Mouse (Mus musculus) large intestine, adult 2 months (tissue): ENCODE measurements around the gene Cdca8. TPM values are rescaled to one million over a fixed set of nuclear protein-coding genes. Genes with fewer than 3 reads are reported as not detected.

Experiments
- DNase-seq: peaks from one replicate; pipeline ENCODE4 v3.0.0-alpha.2; 2012; ENCODE audit warnings: low read depth, low spot score
- WGBS: fragments of 180-500 bp; shearing (Covaris S2); methylation state at CpG from one replicate; pipeline ENCODE4 v1.1.7; 2018; 5-methylcytosine and 5-hydroxymethylcytosine counted together
- polyA plus RNA-seq: library from polyadenylated mRNA; depleted of rRNA; stranded (reverse); fragments of >200 nt; gene quantifications from 2 replicates; pipeline ENCODE4 v1.2.3, GENCODE M21; 2012; rRNA removed

Cdca8 gene
- polyA plus RNA-seq, 1 experiment = 42.9 TPM

DNA sequence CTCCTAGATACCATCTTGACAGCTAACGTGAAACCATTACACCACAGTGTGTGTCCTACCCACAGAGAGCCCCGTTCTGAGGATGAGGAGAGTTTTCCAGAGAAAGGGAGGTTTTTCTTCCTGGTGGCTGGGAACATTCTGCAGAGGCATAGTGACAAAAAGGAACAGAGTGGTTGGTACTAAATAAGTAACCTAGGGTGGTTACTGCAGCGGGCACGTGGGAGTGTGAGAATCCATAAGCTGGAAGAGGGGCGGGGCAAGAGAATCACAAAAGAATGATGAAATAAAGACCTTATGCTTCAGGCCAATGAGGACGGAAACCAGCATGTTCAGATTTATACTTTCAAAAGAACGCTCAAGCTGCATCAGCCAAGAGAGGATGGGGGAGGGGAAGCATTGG lies 50.4 kb downstream of the Cdca8 start:
- WGBS = 66% methylated on average over 7 of the region's 7 CpGs
- DNase-seq = no peak

DNA sequence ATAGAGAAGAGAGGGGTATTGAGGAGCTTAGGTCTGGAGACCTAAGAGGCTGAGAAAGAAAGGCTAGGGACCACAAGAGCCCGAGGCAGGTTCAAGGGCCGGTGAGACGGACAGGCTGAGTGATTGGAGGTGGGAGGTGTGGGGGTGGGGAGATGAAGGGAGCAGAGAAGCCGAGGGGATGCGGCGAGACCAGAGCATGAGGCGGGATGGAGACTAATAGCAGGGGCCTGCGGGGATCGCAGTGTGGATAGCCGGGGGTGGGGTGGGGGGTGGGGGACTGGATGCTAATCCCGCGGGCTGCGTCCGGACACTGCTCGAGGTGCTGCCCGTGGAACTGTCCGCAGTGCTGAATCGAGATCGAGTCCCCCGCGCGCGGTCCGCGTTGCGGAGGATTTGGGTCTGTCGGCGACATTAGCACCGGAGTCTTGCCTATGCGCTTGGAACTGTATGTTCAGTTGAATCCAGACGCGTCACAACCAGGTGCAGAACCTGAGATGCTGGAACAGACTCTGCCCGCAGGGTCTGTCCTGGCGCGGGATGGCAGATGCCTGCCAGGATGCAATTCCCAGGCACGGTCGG lies 56.9 kb downstream of the Cdca8 start:
- 4% methylated on average over 37 of the region's 37 CpGs for WGBS
- DNase-seq = no peak

DNA sequence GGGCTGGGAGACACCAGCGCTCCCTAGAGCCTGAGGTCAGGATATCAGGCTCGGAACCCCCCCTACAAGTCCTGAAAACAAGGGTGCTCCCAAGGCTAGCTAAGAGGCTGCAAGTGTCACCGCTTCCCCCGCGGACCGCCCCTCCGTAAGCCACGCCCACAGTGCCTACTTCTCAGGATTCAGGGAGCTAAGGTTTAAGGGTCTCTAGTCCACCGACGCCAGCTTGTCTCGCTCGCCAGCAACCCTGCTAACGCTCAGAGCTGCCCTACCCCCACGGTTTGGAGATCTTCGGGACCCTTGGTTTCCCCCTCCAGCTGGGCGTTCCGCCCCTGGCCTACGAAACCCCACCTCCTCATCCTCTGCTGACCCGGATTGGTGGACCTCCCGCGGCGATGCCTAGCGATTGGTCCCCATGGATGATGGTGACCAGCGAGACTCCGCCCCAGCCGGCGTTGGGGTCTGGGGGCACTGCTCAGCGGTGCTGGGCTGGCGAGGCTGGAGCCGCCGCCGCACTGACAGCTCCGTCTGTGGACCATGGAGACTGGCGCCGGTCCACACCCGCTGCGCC lies 57.7 kb downstream of the Cdca8 start:
- 3% methylated on average over 37 of the region's 37 CpGs for WGBS
- no peak for DNase-seq

DNA sequence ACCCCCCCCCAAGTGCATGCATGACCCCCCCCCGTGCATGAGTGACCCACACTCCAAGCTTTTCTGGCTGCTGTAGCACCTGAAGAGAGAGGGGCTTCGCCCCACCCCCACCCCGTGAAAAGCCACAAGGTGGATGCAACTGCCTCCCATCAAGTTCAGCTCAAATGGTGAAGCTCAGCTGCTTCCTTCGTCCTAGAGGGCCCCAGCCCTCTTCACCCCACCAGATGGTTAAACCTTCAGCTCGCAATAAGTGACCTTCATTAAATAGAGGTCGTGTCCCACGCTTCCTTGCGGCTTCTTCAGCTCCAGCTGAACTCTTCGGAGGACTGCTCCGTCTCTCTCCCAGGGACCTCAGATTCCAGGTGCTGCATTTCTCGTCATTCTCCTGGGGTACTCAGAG lies 58.5 kb downstream of the Cdca8 start, which contains the start of gene Epha10:
TSS of gene Epha10 (plus strand) at position 301 of the 400 bp plus-strand sequence.
- WGBS = 10% methylated on average over 11 of the region's 11 CpGs
- DNase-seq = no peak

DNA sequence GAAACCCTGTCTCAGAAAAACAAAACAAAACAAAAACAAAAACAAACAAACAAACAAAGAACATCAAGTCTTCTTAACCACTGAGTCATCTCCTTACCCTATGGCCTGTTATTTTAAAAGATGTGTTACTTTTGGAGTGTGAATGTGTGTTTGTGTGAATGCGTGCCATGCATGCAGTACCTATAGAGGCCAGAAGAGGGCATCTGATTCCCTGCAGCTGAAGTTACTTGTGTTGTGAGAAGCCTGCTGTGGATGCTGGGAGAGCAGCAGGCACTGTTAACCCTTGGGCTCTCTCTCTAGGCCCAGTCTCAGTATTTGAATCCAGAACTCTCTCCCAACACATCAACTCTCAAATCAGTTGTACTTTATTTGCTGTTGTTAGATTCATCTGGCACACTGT lies 66.4 kb downstream of the Cdca8 start:
- DNase-seq = no peak
- 97% methylated on average over 1 of the region's 1 CpGs for whole genome bisulfite sequencing

Other genes with a start within 250 kb of the Cdca8 start
- 4.0 and 4.8 TPM in 2 replicates for gene Utp11, start 245.7 kb downstream of the Cdca8 start, polyA plus RNA-seq
- gene Fhl3, start 238.6 kb downstream of the Cdca8 start, polyA plus RNA-seq = 3.3 and 3.9 TPM in 2 replicates
- 14.6 and 14.8 TPM in 2 replicates for gene Sf3a3, start 224.5 kb downstream of the Cdca8 start, polyA plus RNA-seq
- 32.8 and 41.7 TPM in 2 replicates for gene Inpp5b, start 197.5 kb downstream of the Cdca8 start, polyA plus RNA-seq
- gene Mtf1, start 137.2 kb downstream of the Cdca8 start, polyA plus RNA-seq = 8.9 and 15.4 TPM in 2 replicates
- gene Yrdc, start 88.6 kb downstream of the Cdca8 start, polyA plus RNA-seq = 41.9 and 52.3 TPM in 2 replicates
- gene 1110065P20Rik, start 88.1 kb downstream of the Cdca8 start, polyA plus RNA-seq = 24.5 TPM in 2 replicates
- gene Maneal, start 77.1 kb downstream of the Cdca8 start, polyA plus RNA-seq = 0.32 and 0.38 TPM in 2 replicates
- gene Epha10, start 58.4 kb downstream of the Cdca8 start, polyA plus RNA-seq = 0.04 TPM in 1 of 2 replicates, not detected in the other
- gene 9930104L06Rik, start 2.3 kb downstream of the Cdca8 start, polyA plus RNA-seq = 8.5 and 8.9 TPM in 2 replicates
- gene Rspo1, start 47.1 kb upstream of the Cdca8 start, polyA plus RNA-seq = 2.4 TPM in 2 replicates
- 9.2 and 12.6 TPM in 2 replicates for gene Gnl2, start 77.3 kb upstream of the Cdca8 start, polyA plus RNA-seq
- gene Dnali1, start 126.4 kb upstream of the Cdca8 start, polyA plus RNA-seq = not detected in 2 replicates
- 9.8 and 9.9 TPM in 2 replicates for gene Snip1, start 127.4 kb upstream of the Cdca8 start, polyA plus RNA-seq
- gene Meaf6, start 145.8 kb upstream of the Cdca8 start, polyA plus RNA-seq = 12.1 and 15.8 TPM in 2 replicates
- gene Zc3h12a, start 188.5 kb upstream of the Cdca8 start, polyA plus RNA-seq = 48.0 and 56.2 TPM in 2 replicates